9 mouse cellular contexts compared by ENCODE assay signal in the genomic region with DNA sequence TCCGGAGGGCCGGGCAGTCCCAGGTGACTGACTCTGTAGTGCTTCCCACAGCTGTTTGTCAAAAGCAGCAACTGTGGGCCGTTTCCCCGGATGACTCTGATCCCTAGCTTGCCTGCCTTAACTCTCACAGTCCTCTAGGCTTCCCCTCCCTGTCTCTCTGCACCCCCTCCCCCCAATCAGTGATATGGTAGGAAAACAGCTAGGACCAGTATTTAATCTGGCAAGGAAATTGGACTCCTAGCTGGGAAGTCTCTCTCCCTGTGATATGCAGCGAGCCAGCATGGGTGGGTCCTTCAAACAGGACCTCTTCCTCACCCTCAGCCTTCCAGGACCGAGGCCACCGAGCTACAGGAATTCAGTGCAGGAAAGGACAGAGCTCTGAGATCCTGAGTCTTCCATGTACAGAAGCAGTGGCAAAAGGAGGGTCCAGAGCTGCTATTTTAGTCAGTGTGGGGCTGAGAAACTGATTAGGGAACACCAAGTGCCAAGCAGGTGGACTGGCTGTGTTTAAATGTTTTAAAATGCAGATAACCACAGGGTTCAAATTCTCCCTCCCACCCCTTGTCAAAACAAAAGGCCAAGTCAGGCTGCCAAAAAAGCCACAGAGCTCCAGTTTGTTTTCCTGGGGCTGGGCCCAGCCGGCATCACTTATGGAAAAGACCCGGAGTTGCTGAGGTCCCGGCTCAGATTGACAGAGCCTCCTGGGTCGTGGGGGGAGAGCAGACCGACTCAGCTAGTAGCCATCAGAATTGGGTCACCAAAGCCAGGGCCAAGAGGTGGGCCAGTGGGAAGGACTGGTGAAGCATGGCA. TPM values are rescaled to one million over a fixed set of nuclear protein-coding genes. Genes with fewer than 3 reads are reported as not detected.
DNase-seq lines count a peak whose midpoint lies in the region; ATAC-seq and TF ChIP-seq lines count a peak whose summit lies in the region.
"Had no signal": no experiment of that assay in that cellular context is flagged by ENCODE, and none has a peak within 500 bp of the region (broad histone marks: within the 10 kb centered on the region; RNA-seq: fewer than 3 reads in every experiment).

No protein-coding gene starts in this region.

- peaks cover 53% of the 10 kb centered on the region for H3K4me1 ChIP-seq in forebrain, embryonic 12.5 days
- peaks cover 84% of the 10 kb centered on the region for H3K4me1 ChIP-seq in limb, embryonic 15.5 days
- H3K4me1 ChIP-seq in olfactory bulb, adult 2 months (ENCODE audit: control insufficient read depth, insufficient read depth, low read length), result peaks cover 53% of the 10 kb centered on the region

- H3K4me3 ChIP-seq in forebrain, embryonic 12.5 days (replicated peaks), result no peak overlapping the region
- no peak overlapping the region for H3K4me3 ChIP-seq in limb, embryonic 15.5 days
- no peak overlapping the region for H3K4me3 ChIP-seq in olfactory bulb, adult 2 months (ENCODE audit: insufficient read depth, low read depth, low read length)

- WGBS in forebrain, embryonic 12.5 days, result 40% methylated on average over 12 of the region's 12 CpGs
- 41% methylated on average over 12 of the region's 12 CpGs for WGBS in limb, embryonic 15.5 days
- 9% methylated on average over 12 of the region's 12 CpGs for WGBS in olfactory bulb, adult 2 months

- H3K9ac ChIP-seq in forebrain, embryonic 12.5 days, result no peak overlapping the region
- H3K9ac ChIP-seq in limb, embryonic 15.5 days, result no peak overlapping the region

- H3K9me3 ChIP-seq in forebrain, embryonic 12.5 days, result no peaks in the 10 kb centered on the region
- H3K9me3 ChIP-seq in limb, embryonic 15.5 days, result no peaks in the 10 kb centered on the region

- peak; percentile 68 for DNase-seq in ovary, adult 18-20 months (ENCODE audit: low spot score)
- no peak for DNase-seq in ovary, postnatal 10 days (ENCODE audit: low spot score)
- peak; percentile 58 to 73 for DNase-seq in heart, postnatal 36 days
- DNase-seq in right cerebral cortex, postnatal 4 days, result no peak

- peaks cover 20% of the 10 kb centered on the region for H3K36me3 ChIP-seq in forebrain, embryonic 12.5 days (replicated peaks)
- H3K36me3 ChIP-seq in limb, embryonic 15.5 days, result peaks cover 5% of the 10 kb centered on the region; the same call in 1 of the 2 replicates

- TF ChIP-seq CTCF in olfactory bulb, adult 2 months (IDR thresholded peaks at IDR 0.05; ENCODE audit: insufficient read depth, low read depth, low read length), result no peak

- ATAC-seq in forebrain, embryonic 12.5 days (ENCODE audit: low FRiP score), result no peak
- peak; percentile 23; the same call in 1 of the 2 replicates for ATAC-seq in limb, embryonic 15.5 days (ENCODE audit: insufficient number of reproducible peaks, low FRiP score, low TSS enrichment, low read depth)
- ATAC-seq in inflammation-experienced regulatory T-cells, adult 6 months, result no peak

- no peaks in the 10 kb centered on the region for H3K27me3 ChIP-seq in forebrain, embryonic 12.5 days
- no peaks in the 10 kb centered on the region for H3K27me3 ChIP-seq in limb, embryonic 15.5 days

- peak overlapping the region; percentile 51 for H3K27ac ChIP-seq in forebrain, embryonic 12.5 days
- peak overlapping the region; percentile 82 for H3K27ac ChIP-seq in limb, embryonic 15.5 days
- peak overlapping the region; percentile 60; the same call in 1 of the 2 replicates for H3K27ac ChIP-seq in olfactory bulb, adult 2 months (ENCODE audit: insufficient read depth, low read depth, low read length)
- H3K27ac ChIP-seq: macrophage had no signal

- intact Hi-C loops in heart, postnatal 36 days (cut with DNase I), result loop anchor here (1.0 to 2.0 kb wide), 2 partner anchors 22 to 46 kb away; a partner anchor contains a TSS

- TF ChIP-seq POLR2A in olfactory bulb, adult 2 months (IDR thresholded peaks at IDR 0.05; ENCODE audit: insufficient read depth, low read depth, low read length), result no peak

- no peak overlapping the region for H3K4me2 ChIP-seq in forebrain, embryonic 12.5 days
- H3K4me2 ChIP-seq in limb, embryonic 15.5 days, result 0 out of 2 replicates have a peak overlapping the region, but pooled peaks have one; percentile 7

RNA-seq across cellular contexts. Expression of a gene that starts 28.0 kb away (rescaled TPM):
- not detected in 2 replicates for polyA plus RNA-seq in forebrain, embryonic 12.5 days (2016; fragmentation: Nextera tagmentation; extraction: Ambion mirVana)
- total RNA-seq in heart, postnatal 36 days (2021), result not detected
- 1.9 and 2.7 TPM in 2 replicates for polyA plus RNA-seq in limb, embryonic 15.5 days (2015; fragmentation: Nextera tagmentation; extraction: Ambion mirVana)
- not detected in 2 replicates for polyA plus RNA-seq in olfactory bulb, adult 2 months (2012; ENCODE audit: insufficient read depth, insufficient read length, low replicate concordance, missing spikeins)
- polyA plus RNA-seq in inflammation-experienced regulatory T-cells, adult 6 months (2017; shearing (Covaris generic)), result under 1 TPM in 1 of 3 experiments, not detected in 2; 0.52 TPM
- polyA plus RNA-seq: macrophage had no signal

RNA-seq across cellular contexts. Expression of a gene that starts 44.7 kb away (rescaled TPM):
- polyA plus RNA-seq in forebrain, embryonic 12.5 days (2016; fragmentation: Nextera tagmentation; extraction: Ambion mirVana), result 14.6 and 14.8 TPM in 2 replicates
- 1 to 10 TPM; 9.3 to 9.5 TPM for total RNA-seq in heart, postnatal 36 days (2021)
- 13.5 and 14.3 TPM in 2 replicates for polyA plus RNA-seq in limb, embryonic 15.5 days (2015; fragmentation: Nextera tagmentation; extraction: Ambion mirVana)
- polyA plus RNA-seq in olfactory bulb, adult 2 months (2012; ENCODE audit: insufficient read depth, insufficient read length, low replicate concordance, missing spikeins), result not detected in 2 replicates
- polyA plus RNA-seq in inflammation-experienced regulatory T-cells, adult 6 months (2017; shearing (Covaris generic)), result 10 to 100 TPM in 1 of 3 experiments, 1 to 10 TPM in 2; 6.0 to 10.8 (median 8.0) TPM

RNA-seq across cellular contexts. Expression of a gene that starts 46.1 kb away (rescaled TPM):
- 43.2 and 44.5 TPM in 2 replicates for polyA plus RNA-seq in forebrain, embryonic 12.5 days (2016; fragmentation: Nextera tagmentation; extraction: Ambion mirVana)
- 10 to 100 TPM; 51.2 to 59.1 TPM for total RNA-seq in heart, postnatal 36 days (2021)
- polyA plus RNA-seq in limb, embryonic 15.5 days (2015; fragmentation: Nextera tagmentation; extraction: Ambion mirVana), result 53.4 and 59.3 TPM in 2 replicates
- polyA plus RNA-seq in olfactory bulb, adult 2 months (2012; ENCODE audit: insufficient read depth, insufficient read length, low replicate concordance, missing spikeins), result 293 TPM in 1 of 2 replicates, not detected in the other
- 10 to 100 TPM; 16.4 to 19.4 (median 16.5) TPM for polyA plus RNA-seq in inflammation-experienced regulatory T-cells, adult 6 months (2017; shearing (Covaris generic))

Comparison
In these comparisons a context has a peak if more than half of its experiments do, and no peak if none do; other contexts are left out.
1. DNase-seq: peak in ovary, adult 18-20 months (single experiment) and heart, postnatal 36 days (2 of 2); none in ovary, postnatal 10 days (single experiment) and right cerebral cortex, postnatal 4 days (single experiment).
2. Peak in every context shown above with its lines, with median percentiles within 50 percentile points of each other: H3K27ac ChIP-seq.